Mouse (Mus musculus): ENCODE measurements at regions not wholly inside any gene's neighbourhood (a gene's known extent, or its start where the extent isn't known, plus 50 kb on each side); places are given as distances from the start of the nearest gene placed in this dataset.
"Not testable (repeated sequence)": the region's sequence is repeated elsewhere in the genome, so short reads cannot be mapped to it uniquely, and the experiment has no call there.

DNA sequence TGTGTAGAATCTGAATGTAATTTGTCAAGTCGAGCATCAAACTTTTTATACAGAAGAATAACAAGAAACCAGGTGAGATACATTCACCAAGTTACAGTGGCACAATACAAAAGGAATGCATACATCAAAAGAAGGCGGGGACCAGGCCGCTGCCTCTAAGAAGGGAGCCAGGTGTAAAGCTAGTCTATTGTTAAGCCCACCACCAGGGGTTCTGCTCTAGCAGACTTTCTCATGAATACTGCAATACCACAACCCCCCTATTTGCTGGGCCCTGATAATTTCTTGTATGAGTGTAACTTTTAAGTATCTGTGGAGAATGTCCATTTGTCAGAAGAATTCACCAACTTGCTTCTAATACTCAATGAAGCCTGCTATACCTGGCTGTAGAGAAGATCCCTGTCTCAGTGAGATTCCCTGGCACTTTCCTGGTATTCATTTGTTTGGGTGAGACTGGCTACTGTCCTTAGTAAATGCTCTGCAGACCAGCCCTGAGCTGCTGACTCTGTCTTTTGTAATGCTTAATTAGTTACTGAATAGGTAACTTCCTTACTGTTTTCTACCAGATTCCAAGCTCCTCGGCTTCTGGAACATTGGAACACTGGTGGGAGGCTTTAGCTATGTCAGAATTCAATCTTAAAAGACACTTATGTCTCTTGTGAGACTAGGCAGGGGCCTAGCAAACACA is 335.7 kb downstream of the Tbl1xr1 start:
- 77% methylated on average over 4 of the region's 4 CpGs for WGBS
- DNase-seq; H3K4me1 ChIP-seq (ENCODE audit: insufficient read depth); H3K9ac ChIP-seq; H3K4me2 ChIP-seq (ENCODE audit: low read depth); H3K36me3 ChIP-seq (ENCODE audit: insufficient read depth); H3K27ac ChIP-seq (ENCODE audit: low read depth, low read length); H3K4me3 ChIP-seq (ENCODE audit: low read depth, low read length); H3K27me3 ChIP-seq (ENCODE audit: insufficient read depth, low read length); ATAC-seq; H3K9me3 ChIP-seq (ENCODE audit: low read length): not testable (repeated sequence)

DNA sequence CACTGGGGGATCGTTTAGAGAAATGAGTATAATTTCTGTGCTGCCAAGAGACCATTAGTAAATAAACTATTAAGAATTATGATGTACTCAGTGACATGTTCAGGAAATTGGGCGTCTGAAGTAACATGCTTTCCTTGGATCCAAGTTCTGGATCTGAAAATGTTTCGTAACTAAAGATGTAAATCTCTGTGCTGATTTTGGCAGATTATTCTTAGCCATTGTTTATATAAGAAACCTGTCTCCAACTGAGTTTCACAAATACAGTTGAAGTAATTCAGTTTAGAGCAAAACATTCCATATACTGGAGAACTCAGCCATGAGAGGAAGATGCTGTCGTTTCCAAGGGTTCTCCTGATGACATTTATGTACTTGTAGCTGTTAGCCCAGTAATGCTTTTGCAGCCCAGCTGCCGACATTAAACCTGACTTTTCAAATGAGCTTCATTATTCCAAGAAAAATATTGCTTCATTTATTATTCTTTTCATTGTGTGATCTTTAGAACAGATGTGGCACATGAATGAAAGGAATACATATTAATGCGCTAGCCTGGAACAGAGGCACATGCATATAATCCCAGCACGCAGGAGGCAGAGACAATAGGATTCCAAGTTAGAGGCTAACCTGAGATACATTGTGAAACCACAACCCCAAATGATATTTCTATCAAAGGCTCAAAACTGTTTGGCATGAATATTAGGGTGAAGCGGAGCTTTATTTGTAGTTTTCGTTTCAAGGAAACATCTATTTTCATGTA is 361.8 kb downstream of the Tbl1xr1 start:
- no peak for TF ChIP-seq CTCF (IDR thresholded peaks at IDR 0.05; ENCODE audit: low read depth)
- no peak overlapping the region for H3K4me3 ChIP-seq (ENCODE audit: low read depth, low read length)

DNA sequence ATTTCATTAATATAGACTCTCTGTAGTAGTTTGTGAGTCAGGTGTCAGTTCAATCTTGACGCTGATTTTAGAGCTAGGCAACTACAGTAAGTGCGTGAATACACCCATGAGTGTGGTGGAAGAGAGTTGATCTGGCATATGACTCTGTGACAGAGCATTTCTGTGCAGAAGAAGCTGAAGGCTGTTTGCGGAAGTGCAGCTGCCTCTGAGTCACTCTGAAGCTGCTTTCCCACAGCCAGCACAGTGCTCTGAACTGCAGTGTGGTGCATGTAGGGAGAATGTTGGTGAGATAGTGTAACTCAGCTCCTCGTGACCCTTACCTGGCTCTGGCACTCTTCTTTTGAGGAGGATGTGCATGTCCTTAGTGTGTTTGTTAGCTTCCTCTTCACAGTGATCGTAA is 394.1 kb downstream of the Tbl1xr1 start:
- no peak overlapping the region for H3K4me2 ChIP-seq (ENCODE audit: low read depth)
- no peak overlapping the region for H3K27ac ChIP-seq (ENCODE audit: low read depth, low read length)
- no peak for TF ChIP-seq CTCF (IDR thresholded peaks at IDR 0.05; ENCODE audit: low read depth)
- DNase-seq: peak; percentile 4
- no peak overlapping the region for H3K9ac ChIP-seq
- H3K9me3 ChIP-seq (ENCODE audit: low read length): no peaks in the 10 kb centered on the region
- no peaks in the 10 kb centered on the region for H3K36me3 ChIP-seq (ENCODE audit: insufficient read depth)
- H3K4me1 ChIP-seq (ENCODE audit: insufficient read depth): no peaks in the 10 kb centered on the region
- H3K27me3 ChIP-seq (ENCODE audit: insufficient read depth, low read length): no peaks in the 10 kb centered on the region
- no peak overlapping the region for H3K4me3 ChIP-seq (ENCODE audit: low read depth, low read length)
- ATAC-seq: peak; percentile 43; the same call in 1 of the 2 replicates
- 88% methylated on average over 5 of the region's 5 CpGs for WGBS

More for the DNA sequence above, 361.8 kb downstream of the Tbl1xr1 start:
- no peaks in the 10 kb centered on the region for H3K9me3 ChIP-seq (ENCODE audit: low read length)
- no peaks in the 10 kb centered on the region for H3K27me3 ChIP-seq (ENCODE audit: insufficient read depth, low read length)
- H3K36me3 ChIP-seq (ENCODE audit: insufficient read depth): no peaks in the 10 kb centered on the region
- no peak overlapping the region for H3K9ac ChIP-seq
- H3K4me1 ChIP-seq (ENCODE audit: insufficient read depth): no peaks in the 10 kb centered on the region
- ATAC-seq: no peak
- no peak overlapping the region for H3K4me2 ChIP-seq (ENCODE audit: low read depth)
- WGBS: 69% methylated on average over 9 of the region's 9 CpGs
- no peak overlapping the region for H3K27ac ChIP-seq (ENCODE audit: low read depth, low read length)
- DNase-seq: no peak

DNA sequence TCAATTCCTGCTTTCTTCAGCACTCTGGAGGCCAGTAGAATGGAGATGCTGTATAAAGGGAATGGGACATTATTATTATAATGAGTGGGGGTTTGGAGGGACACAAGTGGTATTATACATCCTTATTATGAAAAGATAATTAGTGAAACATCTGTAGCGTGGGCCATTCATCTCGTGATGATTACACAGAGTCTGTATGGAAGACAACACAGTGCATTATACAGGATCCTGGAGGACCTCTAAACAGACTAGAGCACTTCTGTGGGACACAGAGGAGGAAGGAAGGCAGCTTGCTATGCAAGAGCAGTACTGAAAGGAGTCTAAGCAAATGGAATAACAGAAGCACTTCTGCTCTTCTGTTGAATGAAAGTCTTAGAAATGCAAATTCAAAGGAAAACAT is 416.1 kb downstream of the Tbl1xr1 start:
- no peaks in the 10 kb centered on the region for H3K4me1 ChIP-seq (ENCODE audit: insufficient read depth)
- no peaks in the 10 kb centered on the region for H3K36me3 ChIP-seq (ENCODE audit: insufficient read depth)
- no peak for TF ChIP-seq CTCF (IDR thresholded peaks at IDR 0.05; ENCODE audit: low read depth)
- no peak overlapping the region for H3K4me2 ChIP-seq (ENCODE audit: low read depth)
- no peak overlapping the region for H3K9ac ChIP-seq
- H3K4me3 ChIP-seq (ENCODE audit: low read depth, low read length): no peak overlapping the region
- H3K27ac ChIP-seq (ENCODE audit: low read depth, low read length): no peak overlapping the region
- WGBS: 38% methylated on average over 2 of the region's 2 CpGs
- H3K27me3 ChIP-seq (ENCODE audit: insufficient read depth, low read length): no peaks in the 10 kb centered on the region
- DNase-seq: no peak
- H3K9me3 ChIP-seq (ENCODE audit: low read length): no peaks in the 10 kb centered on the region
- ATAC-seq: peak; percentile 36; the same call in 1 of the 2 replicates

Measured in forebrain, postnatal 0 days (tissue).